Mouse (Mus musculus): ENCODE data around the gene Nek7.

Gene Nek7

DNA sequence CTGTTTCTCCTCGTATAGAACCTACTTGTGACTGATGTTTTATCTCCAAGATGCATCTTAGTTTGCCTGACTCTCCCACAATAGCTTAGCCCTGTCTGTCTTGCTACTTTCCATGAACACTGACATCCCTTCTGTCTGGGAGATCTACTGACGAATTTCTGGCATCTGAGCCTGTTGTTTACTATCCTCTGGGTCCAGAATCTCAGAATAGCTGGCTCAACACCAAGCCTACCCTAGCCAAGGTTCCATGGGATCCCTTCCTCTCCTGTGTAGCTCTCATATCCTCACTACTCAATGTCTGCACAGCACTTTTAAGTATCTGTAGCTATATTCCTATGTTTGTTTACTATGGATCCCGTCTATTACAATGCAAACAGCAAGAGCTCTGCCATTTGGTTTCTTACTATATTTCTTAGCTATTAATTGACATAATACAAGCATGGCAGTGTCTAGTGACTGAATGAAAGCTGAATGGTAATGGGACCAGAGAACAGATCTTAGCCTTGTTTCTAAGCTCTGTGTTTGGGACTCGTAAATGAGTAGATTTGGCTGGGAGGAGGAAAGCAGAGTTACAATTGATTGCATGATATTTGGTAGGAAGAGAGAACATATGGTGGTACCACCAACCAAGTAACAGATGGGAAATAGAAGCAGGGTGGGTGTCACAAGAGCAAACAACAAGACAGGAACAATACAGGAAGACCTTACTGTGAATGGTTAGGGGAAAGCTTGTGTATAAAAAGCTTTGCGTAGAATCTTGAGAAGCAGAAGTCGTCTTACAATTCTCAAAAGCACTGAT is 51.3 kb downstream of the Nek7 start:
- DNase-seq = no peak

DNA sequence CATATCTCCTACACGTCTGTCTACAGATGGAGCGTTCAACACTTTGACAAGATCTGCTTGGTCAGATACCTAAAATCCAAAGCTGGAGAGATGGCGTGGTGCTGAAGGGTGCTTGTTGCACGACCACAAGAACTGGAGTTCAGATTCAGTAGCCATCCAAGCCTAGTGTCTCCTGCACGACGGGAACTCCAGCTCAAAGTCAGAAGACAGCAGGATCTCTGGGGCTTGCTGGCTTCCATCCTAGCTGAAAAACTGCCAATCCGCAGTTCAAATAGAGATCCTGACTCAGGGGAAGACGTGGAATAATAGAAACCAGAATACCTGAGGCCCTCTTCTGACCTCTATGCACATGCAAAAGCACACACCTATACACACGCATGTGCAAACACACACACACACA is 52.0 kb downstream of the Nek7 start:
- no peak for DNase-seq

DNA sequence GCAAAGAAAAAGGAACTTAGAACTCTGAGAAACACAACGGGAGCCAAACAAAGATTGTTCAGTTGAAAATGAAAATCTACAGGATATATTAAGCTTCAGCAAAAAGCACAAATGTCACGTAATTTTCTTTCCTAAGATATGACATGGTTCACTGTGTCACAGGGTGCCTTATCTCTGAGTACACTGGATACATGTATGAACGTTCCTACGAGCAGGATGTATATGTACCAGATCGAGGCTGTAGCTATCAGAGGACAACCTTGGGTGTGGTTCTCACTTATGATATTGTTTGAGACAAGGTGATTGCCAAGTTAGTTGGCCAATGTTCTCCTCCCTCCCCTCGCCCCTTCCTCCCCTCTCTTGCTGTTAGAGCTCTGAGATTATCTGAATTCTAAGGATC is 55.3 kb downstream of the Nek7 start:
- DNase-seq = no peak

GRCm38 (mm10) chr1:138560733-138561132 is 59.2 kb downstream of the Nek7 start:
- no peak for DNase-seq

DNA sequence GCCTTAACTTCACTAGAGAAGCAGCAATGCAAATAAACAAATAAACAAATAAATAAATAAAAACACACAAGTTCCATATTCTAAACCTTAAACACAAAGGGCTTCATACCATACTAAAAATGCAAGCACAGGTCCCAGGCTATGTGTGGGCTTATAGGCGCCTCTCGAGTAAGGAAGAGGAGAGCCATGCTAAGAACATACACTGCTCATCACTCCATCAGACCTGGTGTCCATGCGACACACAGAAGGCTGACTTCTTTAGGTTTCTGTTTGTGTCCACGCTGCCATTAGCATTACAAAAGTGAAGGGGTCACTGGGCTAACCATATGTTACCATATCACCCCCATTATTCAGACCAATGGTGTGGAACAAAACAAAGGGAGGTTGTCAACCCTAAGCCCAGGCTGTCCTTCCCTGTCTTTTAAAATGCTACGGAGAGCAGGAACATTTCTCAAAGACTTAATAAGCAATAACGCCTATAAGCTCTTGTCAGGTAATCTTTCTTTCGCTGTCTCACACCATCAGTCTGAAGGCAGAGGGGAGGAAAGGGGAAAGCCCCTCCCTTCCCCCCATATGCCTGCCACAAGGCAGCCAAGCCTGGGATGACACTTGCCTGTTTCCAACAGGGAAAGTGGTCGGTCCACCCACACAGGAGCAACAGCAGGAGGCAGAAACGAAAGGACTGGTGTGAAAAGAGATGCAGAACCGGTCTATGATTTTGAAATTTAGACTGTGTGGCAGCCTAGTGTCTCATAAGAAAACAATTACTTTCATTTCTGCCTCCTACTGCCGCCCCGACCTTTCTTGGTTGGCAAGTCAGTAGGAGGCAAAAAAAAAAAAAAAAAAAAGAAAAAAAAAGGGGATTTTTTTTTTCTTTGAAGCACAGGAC is 60.5 kb downstream of the Nek7 start:
- no peak for DNase-seq

DNA sequence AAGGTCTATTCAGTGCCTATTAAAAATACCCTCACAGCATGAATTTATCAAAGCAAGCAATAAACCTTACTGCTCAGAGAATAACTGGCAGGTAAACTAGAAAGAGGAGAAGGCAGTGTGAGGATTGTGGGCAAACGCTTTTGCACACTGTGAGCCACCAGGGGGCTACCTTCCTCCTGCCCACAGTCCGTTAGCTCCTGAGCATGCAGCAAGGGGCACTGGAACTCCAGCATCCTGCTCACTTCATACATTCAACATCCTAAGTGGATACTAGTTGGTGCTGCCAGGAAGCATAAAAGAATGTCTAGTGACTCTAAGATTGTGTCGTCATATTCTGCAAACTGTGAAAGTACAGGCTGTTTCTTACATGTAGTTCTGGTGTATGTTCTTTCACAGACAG is 61.6 kb downstream of the Nek7 start:
- DNase-seq = peak; percentile 18 to 44

DNA sequence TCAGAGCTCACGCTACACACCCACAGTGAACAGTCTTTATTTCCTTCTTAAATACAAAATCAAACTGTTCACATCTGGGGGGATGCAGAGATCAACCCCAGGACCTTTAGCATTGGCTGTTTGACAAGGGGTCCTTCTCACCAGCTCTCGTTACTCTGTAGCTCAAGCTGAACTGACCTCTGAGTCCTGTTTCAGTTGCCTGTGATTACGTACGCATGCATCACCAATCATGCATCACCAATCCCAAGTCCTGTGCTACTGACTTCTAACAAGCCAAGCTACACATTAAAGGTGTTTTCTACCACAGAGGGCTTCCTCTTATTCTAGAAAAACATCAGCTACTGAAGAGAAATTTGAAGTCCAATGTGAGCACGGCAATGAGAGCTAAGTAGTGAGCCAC is 65.0 kb downstream of the Nek7 start:
- DNase-seq = no peak

DNA sequence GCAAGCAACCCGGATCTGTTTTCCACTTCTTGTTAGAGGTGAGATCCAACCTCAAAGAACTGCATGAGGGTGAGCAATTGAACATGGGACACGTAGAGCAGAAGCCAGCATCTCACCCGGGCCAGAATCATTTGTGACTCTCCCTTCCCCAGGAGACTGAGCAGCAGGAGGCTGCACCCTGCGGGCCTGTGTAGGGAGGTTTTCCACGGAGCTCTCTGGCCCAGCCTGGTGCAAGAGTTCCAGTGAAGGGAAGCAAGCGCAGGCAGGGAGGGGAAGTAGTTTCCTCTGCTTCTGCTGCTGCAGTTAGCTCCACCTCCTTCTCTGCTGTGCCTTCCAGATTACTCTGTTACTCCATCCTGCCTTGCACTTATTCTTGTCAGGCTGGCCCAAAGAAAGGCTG is 69.8 kb downstream of the Nek7 start:
- peak; percentile 29 to 42 for DNase-seq

GRCm38 (mm10) chr1:138542170-138542515 is 77.8 kb downstream of the Nek7 start:
- no peak for DNase-seq

DNA sequence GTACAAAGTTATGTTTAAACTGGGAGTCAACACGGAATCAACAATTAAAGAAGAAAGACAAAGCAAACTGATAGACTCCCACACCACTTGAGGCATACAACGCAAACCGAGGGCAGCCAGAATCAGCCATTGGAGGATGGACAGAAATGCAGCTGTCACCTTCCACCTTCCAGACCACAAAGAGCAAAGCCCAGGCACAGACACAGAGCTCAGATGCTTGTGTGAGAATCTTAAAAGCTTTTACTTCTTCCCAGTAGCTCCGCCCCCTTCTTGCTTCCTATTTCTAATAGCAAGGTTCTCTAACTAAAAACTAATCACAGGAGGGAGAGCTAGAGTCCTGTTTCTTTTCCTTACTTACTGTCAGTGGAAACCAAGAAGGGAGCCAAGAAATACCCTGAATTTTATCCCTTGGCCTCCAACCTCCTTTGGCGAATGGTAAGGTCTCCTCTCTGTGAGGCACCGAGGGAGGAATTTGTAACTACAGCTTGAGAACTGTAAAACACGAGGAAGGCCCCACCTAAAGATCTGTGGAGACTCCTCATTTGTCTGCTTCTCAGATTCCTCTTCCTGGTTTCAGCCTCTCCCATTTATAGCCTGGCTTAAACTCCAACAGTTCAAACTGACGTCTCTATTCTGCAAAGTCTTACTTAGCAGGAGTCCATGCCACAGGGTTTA is 78.3 kb downstream of the Nek7 start:
- DNase-seq = no peak

GRCm38 (mm10) chr1:138539713-138540112 is 80.2 kb downstream of the Nek7 start:
- peak in 1 of 2 experiments; percentile 22 for DNase-seq

GRCm38 (mm10) chr1:138538217-138538616 is 81.7 kb downstream of the Nek7 start:
- DNase-seq = no peak

- DNase-seq = no peak
Measured at GRCm38 (mm10) chr1:138535758-138536574, 84.0 kb downstream of the Nek7 start.

DNA sequence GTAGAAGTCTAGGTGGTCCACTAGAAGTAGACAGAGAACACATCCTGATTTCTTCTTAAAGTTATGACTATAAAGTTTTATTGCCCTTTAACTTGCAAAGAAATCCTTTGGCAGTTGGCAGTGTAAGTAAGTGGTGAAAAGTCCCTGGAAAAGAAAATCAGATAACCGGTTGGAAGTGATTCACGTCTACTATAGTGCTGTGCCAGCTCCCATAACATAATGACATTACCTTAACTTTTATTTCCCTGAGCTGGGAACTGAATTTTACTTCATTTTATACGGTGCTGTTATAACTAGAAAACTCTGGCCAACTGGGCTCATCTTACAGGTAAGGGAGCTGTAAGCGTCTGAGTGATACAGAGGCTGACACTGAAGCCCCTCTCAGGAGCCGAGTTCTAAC is 89.3 kb downstream of the Nek7 start:
- DNase-seq = no peak

DNA sequence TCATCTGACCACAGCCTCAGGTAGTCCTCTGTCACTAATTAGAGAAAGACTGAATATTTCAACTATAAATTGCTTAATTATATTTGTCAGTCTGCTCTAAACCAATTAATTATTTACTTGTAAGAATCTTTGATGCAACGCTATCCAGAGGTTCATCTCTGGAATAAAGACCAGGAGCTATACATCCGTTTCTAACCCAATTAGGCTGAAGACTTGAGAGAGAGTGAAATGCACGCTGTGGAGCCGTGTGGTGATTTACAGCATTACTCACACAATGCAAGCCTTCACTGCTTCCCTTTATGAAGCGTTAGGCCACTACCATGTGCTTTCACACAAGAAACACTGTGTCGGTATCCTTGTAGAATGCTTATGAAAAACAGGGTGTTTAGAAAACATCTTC is 96.0 kb downstream of the Nek7 start:
- DNase-seq = no peak

- no peak for DNase-seq
Measured at GRCm38 (mm10) chr1:138518235-138518634, 101.7 kb downstream of the Nek7 start.

DNA sequence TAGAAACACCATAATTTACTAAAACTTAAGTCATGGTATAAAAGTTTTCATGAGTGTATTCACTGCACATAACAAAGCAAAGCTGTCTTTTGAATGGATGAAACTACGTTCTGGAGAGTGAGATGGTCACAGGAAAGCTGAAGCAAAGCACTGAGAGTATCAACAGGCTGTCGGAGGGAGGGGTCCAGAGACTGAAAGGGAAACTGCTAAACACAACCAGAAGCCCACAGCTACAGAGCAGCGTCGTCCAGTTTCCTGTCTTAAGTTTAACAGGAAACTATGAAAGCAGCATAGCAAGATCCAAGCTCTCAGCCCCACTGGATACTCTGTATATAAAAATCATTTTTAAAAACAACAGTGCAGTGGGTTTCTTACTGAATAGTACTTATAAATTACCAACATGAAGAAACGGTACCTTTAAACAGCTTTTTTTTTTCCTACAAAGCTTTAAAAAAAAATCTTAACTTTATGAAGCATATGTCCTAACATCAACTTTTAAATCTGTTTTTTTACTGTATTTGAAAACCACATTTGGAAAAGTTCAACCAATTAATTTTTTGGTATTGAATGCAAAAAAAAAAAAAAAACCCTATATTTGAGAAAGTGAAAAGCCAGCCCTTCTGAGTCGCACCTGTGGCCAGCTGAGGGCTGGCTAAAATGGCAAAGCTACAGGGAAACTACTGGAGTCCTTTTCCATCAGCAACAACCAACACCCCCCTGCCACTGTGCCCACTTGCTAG is 102.4 kb downstream of the Nek7 start:
- DNase-seq = no peak

DNA sequence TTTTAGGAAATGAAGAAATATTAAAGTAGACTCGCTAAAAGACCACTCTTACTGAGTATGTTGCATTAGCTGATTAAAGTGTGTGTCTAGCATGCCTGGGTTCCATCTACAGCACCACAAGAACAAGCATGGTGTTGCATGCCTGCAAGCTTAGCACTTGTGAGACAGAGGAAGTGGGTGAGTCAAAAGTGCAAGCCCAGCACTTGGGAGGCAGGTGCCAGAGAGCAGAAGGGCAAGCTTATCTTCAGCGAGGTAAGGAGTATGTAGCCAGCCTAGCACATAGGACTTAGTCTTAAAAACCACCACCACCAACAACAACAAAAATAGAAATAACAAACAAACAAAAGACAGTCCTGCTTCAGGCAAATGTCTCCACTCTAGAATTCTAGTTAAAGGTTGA is 103.0 kb downstream of the Nek7 start:
- no peak for DNase-seq

- no peak for DNase-seq
Measured at GRCm38 (mm10) chr1:138515362-138515761, 104.6 kb downstream of the Nek7 start.

DNA sequence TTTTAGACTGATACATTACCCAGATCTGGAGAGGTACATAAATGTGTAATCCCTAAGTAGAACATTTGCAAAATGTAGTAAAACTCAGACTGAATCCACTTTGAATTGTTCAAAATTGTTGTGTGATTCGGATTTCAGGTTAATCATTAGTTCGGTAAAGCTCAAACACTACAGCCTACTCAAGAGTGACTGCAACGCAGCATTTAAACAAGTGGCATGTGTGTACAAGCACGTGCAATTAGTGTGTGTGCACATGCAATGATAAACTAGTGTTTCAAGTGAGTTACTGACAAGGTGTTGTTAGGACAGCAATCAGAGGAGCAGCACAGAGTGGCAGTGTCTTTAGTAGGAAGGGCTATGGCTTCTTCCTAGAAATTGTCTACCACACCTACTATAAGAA is 106.0 kb downstream of the Nek7 start:
- DNase-seq = no peak

DNA sequence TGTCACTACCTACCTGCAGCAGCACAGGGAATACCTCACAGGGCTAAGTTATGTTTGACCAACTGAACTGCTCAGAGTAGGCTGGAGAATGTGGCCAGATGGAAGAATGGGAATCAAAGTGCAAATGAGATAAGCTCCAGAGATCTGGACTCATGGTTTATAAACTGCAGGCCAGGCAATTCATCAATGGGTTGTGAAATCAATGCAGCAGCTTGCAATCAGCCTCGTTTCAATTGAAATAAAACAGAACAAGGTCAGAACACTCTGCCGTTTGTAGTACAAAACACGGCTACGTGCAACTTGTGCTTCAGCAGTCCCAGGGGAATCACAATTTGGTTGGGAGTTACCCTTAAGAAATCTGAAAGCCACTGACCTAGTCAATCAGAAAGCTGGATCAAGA is 109.4 kb downstream of the Nek7 start:
- no peak for DNase-seq

GRCm38 (mm10) chr1:138507446-138508043 is 112.4 kb downstream of the Nek7 start:
- peak; percentile 7 to 47 for DNase-seq
